Mouse (Mus musculus): Measurements from ENCODE around the gene Ndufa12.

DNA sequence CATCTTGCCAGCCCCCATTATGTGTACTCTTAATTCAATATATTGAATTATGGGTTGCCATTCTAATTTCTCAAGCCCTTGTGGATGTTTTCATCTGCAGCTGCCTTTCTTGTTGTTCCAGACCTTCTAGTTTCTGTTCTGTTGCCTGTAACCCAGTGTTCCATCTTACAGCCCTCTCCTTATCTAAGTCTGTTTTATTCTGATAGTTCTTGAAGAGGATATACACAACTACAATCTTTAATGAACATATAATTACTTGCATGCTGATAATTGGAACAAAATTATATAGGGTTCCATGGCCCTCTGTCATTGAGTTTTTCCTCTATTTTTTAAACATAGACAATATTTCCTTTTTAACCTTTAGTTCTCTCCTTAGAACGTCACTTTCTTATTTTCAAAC is 62.0 kb downstream of the Ndufa12 start:
- TF ChIP-seq EP300 (IDR thresholded peaks at IDR 0.05) (no peak), CTCF (IDR thresholded peaks at IDR 0.05) (no peak)

Data from lung, postnatal 0 days (tissue).